Mouse (Mus musculus) heart, embryonic 16.5 days (tissue): ENCODE data around the gene Gm10563. TPM values are rescaled to one million over a fixed set of nuclear protein-coding genes. Genes with fewer than 3 reads are reported as not detected.

Experiments
- ATAC-seq: fragments of 200-750 bp; cut with Nextera tagmentation; replicated peaks from 2 replicates; pipeline ENCODE4 v1.8.0; 2017; ENCODE audit warnings: moderate number of reproducible peaks; ENCODE audit not compliant: insufficient read depth, low FRiP score; ENCODE audit errors: extremely low read depth
- H3K27ac ChIP-seq: fragments of 300-500 bp; sonication (generic); 2 replicates; pipeline ENCODE4 v1.5.1; 2014; ENCODE audit warnings: mild to moderate bottlenecking, low read length, control low read depth, moderate library complexity
- H3K27me3 ChIP-seq: fragments of 300-500 bp; sonication (generic); 2 replicates; pipeline ENCODE4 v1.6.1; 2014; ENCODE audit warnings: low read length, mixed read lengths; ENCODE audit not compliant: control insufficient read depth, insufficient read depth
- H3K36me3 ChIP-seq: fragments of 300-500 bp; sonication (generic); 2 replicates; pipeline ENCODE4 v1.6.1; 2014; ENCODE audit not compliant: control insufficient read depth, insufficient read depth
- H3K4me1 ChIP-seq: fragments of 300-500 bp; sonication (generic); 2 replicates; pipeline ENCODE4 v1.6.1; 2014; ENCODE audit warnings: low read length, mixed read lengths; ENCODE audit not compliant: control insufficient read depth, insufficient read depth
- H3K4me2 ChIP-seq: fragments of 300-500 bp; sonication (generic); 2 replicates; pipeline ENCODE4 v1.6.1; 2014; ENCODE audit warnings: low read depth, mild to moderate bottlenecking, control low read depth, low read length
- H3K4me3 ChIP-seq: fragments of 300-500 bp; sonication (generic); 2 replicates; pipeline ENCODE4 v1.5.1; 2014; ENCODE audit warnings: mild to moderate bottlenecking, control low read depth, low read length
- H3K9ac ChIP-seq: fragments of 300-500 bp; sonication (generic); 2 replicates; pipeline ENCODE4 v1.6.1; 2014; ENCODE audit warnings: low read length, control low read depth
- H3K9me3 ChIP-seq: fragments of 300-500 bp; sonication (generic); replicated peaks from 2 replicates; pipeline ENCODE4 v1.6.1; 2016; ENCODE audit warnings: low read length; ENCODE audit not compliant: control insufficient read depth
- WGBS: fragments of 180-500 bp; shearing (Covaris S2); extraction: QIAGEN DNeasy Blood & Tissue Kit; methylation state at CpG from one replicate; pipeline ENCODE4 v1.1.7; 2014; 5-methylcytosine and 5-hydroxymethylcytosine counted together
- polyA plus RNA-seq: library from polyadenylated mRNA; unstranded; fragments of >200 nt; fragmentation: Nextera tagmentation; extraction: Ambion mirVana; gene quantifications from 2 replicates; pipeline ENCODE4 v1.2.1, GENCODE M21; 2015

The Gm10563 gene
- polyA plus RNA-seq, 1 experiment from 2014 or later: not detected

- H3K27ac ChIP-seq: no peak overlapping the region
- 69% methylated on average over 1 of the region's 1 CpGs for WGBS
- no peak for ATAC-seq
Observed at GRCm38 (mm10) chr4:155593780-155594179, 51.4 kb downstream of the Gm10563 start.

DNA sequence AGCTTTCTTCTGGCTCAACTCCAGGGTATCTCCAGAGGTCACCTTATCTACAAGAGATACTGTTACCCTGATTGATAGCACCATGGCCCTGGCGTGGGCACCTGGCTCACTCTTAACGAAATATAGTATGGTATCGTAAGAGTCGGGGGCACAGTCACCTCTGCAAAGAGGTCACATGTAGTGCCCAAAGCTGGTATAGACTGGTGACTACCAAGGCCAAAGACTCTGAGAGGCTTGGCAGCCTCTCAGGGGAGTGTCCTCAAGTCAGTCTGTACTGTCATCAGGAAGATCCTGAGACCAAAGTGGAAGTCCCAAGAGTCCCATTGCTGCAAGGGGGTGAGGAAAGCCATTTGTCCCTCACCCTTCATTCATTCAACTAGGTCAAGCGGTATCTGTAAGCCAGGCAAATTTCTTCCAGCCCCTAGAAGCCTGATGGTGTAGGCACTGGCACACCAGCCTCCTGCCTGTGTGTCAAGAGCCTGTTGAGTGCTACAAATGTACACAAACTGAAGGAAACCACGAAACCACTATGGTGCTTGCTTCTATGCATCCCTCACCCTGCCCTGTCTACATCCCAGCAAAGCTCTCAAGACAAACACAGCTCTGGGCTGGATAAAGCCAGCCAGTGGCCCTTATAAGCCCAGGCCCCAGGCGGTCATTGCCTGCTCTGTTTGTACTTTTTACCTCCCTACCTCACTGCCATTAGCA lies 54.0 kb downstream of the Gm10563 start:
- no peak overlapping the region for H3K4me2 ChIP-seq
- 57% methylated on average over 7 of the region's 7 CpGs for WGBS
- H3K36me3 ChIP-seq: peaks cover 34% of the 10 kb centered on the region
- no peak for ATAC-seq
- no peak overlapping the region for H3K27ac ChIP-seq
- no peak overlapping the region for H3K9ac ChIP-seq
- H3K4me1 ChIP-seq: no peaks in the 10 kb centered on the region
- H3K4me3 ChIP-seq: no peak overlapping the region
- no peaks in the 10 kb centered on the region for H3K9me3 ChIP-seq
- no peaks in the 10 kb centered on the region for H3K27me3 ChIP-seq

More at GRCm38 (mm10) chr4:155593780-155594179, 51.4 kb downstream of the Gm10563 start:
- Histone ChIP-seq H3K4me2 (no peak overlapping the region), H3K9me3 (no peaks in the 10 kb centered on the region), H3K4me3 (no peak overlapping the region), H3K9ac (no peak overlapping the region), H3K4me1 (no peaks in the 10 kb centered on the region), H3K36me3 (peaks cover 14% of the 10 kb centered on the region), H3K27me3 (no peaks in the 10 kb centered on the region)

- WGBS: 95% methylated on average over 5 of the region's 5 CpGs
- H3K4me3 ChIP-seq: no peak overlapping the region
- no peak overlapping the region for H3K4me2 ChIP-seq
- peaks cover 47% of the 10 kb centered on the region for H3K36me3 ChIP-seq
- H3K9me3 ChIP-seq: no peaks in the 10 kb centered on the region
- no peaks in the 10 kb centered on the region for H3K27me3 ChIP-seq
- H3K9ac ChIP-seq: no peak overlapping the region
- no peak for ATAC-seq
- no peak overlapping the region for H3K27ac ChIP-seq
- no peaks in the 10 kb centered on the region for H3K4me1 ChIP-seq
Observed at GRCm38 (mm10) chr4:155589356-155589755, 55.9 kb downstream of the Gm10563 start.

- H3K9ac ChIP-seq: no peak overlapping the region
- H3K27ac ChIP-seq: no peak overlapping the region
- H3K4me1 ChIP-seq: no peaks in the 10 kb centered on the region
- no peak overlapping the region for H3K4me3 ChIP-seq
- no peaks in the 10 kb centered on the region for H3K27me3 ChIP-seq
- H3K9me3 ChIP-seq: no peaks in the 10 kb centered on the region
- ATAC-seq: no peak
- WGBS: 88% methylated on average over 6 of the region's 6 CpGs
- no peak overlapping the region for H3K4me2 ChIP-seq
- H3K36me3 ChIP-seq: peaks cover 32% of the 10 kb centered on the region
Observed at GRCm38 (mm10) chr4:155582279-155582905, 62.8 kb downstream of the Gm10563 start.

- peaks cover 21% of the 10 kb centered on the region for H3K36me3 ChIP-seq
- 23% methylated on average over 1 of the region's 1 CpGs for WGBS
- no peak overlapping the region for H3K4me3 ChIP-seq
Observed at GRCm38 (mm10) chr4:155580420-155580819, 64.8 kb downstream of the Gm10563 start.

GRCm38 (mm10) chr4:155578336-155579125 lies 66.7 kb downstream of the Gm10563 start:
- no peak for ATAC-seq
- no peaks in the 10 kb centered on the region for H3K27me3 ChIP-seq
- no peak overlapping the region for H3K4me3 ChIP-seq
- no peak overlapping the region for H3K9ac ChIP-seq
- no peak overlapping the region for H3K4me2 ChIP-seq
- H3K4me1 ChIP-seq: peaks cover 5% of the 10 kb centered on the region; the same call in 1 of the 2 replicates
- no peak overlapping the region for H3K27ac ChIP-seq
- H3K36me3 ChIP-seq: peaks cover 7% of the 10 kb centered on the region; the same call in 1 of the 2 replicates
- 82% methylated on average over 7 of the region's 7 CpGs for WGBS
- no peaks in the 10 kb centered on the region for H3K9me3 ChIP-seq

More at GRCm38 (mm10) chr4:155580420-155580819, 64.8 kb downstream of the Gm10563 start:
- H3K9me3 ChIP-seq: no peaks in the 10 kb centered on the region
- H3K4me2 ChIP-seq: no peak overlapping the region
- no peaks in the 10 kb centered on the region for H3K4me1 ChIP-seq
- no peak overlapping the region for H3K27ac ChIP-seq
- ATAC-seq: no peak
- no peaks in the 10 kb centered on the region for H3K27me3 ChIP-seq
- no peak overlapping the region for H3K9ac ChIP-seq

DNA sequence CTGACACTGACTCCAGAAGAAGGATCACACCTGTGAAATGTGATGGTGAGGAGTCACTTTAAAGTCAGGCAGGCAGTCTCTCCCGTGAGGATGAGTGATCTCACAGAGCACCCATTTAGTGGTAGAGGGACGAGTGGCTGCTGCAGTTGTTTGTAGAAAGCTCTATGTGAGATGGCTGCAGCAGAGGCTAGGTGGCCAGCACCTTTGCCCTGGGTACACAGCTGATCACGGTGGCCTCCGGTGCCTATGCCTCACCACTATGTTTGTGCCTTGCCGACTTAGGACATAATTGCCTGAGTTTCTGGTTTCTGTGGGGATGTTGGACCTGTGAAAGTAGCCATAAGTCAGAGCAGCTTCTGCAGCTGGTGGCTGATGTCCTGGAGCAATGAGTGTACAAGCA lies 67.5 kb downstream of the Gm10563 start:
- Histone ChIP-seq H3K4me2 (no peak overlapping the region), H3K27me3 (no peaks in the 10 kb centered on the region), H3K4me1 (peaks cover 5% of the 10 kb centered on the region; the same call in 1 of the 2 replicates), H3K27ac (no peak overlapping the region), H3K36me3 (peaks cover 7% of the 10 kb centered on the region; the same call in 1 of the 2 replicates), H3K9me3 (no peaks in the 10 kb centered on the region), H3K4me3 (no peak overlapping the region), H3K9ac (no peak overlapping the region)
- no peak for ATAC-seq
- WGBS: 86% methylated on average over 5 of the region's 5 CpGs

DNA sequence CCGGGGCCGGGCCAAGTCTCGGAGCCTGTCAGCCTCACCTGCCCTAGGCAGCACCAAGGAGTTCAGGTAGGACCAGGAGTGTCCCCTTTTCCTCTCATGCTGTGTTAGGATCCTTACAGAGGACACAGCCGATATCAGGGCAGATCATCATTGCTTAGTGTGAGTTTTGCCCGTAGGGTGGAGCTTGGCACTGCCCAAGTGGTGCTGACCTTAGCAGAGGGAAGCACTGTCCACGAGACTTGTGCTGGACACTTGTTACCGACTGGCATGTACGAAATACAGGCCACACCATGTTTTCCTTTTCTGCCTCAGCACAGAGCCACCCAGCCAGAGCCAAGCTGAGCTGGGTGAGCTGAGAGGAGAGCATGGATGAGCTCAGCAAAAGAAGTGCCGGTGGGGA lies 68.1 kb downstream of the Gm10563 start:
- no peak for ATAC-seq
- Histone ChIP-seq H3K4me2 (no peak overlapping the region), H3K27me3 (no peaks in the 10 kb centered on the region), H3K27ac (no peak overlapping the region), H3K36me3 (peaks cover 7% of the 10 kb centered on the region; the same call in 1 of the 2 replicates), H3K4me1 (peaks cover 5% of the 10 kb centered on the region; the same call in 1 of the 2 replicates), H3K9me3 (no peaks in the 10 kb centered on the region), H3K4me3 (no peak overlapping the region), H3K9ac (no peak overlapping the region)
- WGBS: 84% methylated on average over 9 of the region's 9 CpGs
